Mouse (Mus musculus): ENCODE measurements around the gene Pacsin3. TPM values are rescaled to one million over a fixed set of nuclear protein-coding genes. Genes with fewer than 3 reads are reported as not detected.
A peak's percentile ranks its signal among the peaks of the same experiment; 100 is the strongest.

Pacsin3 gene
- polyA plus RNA-seq, 1 experiment, result 14.9 TPM

GRCm38 (mm10) chr2:91268706-91269105 is 13.0 kb downstream of the Pacsin3 start:
- Histone ChIP-seq H3K36me3 (ENCODE audit: control insufficient read depth, insufficient read depth, low read length) (peaks cover 58% of the 10 kb centered on the region), H3K4me1 (replicated peaks; ENCODE audit: control insufficient read depth, insufficient read depth, low read length) (peaks cover 14% of the 10 kb centered on the region), H3K27ac (ENCODE audit: control insufficient read depth, insufficient read depth, low read length) (no peak overlapping the region), H3K4me3 (ENCODE audit: control insufficient read depth, insufficient read depth, low read length) (no peak overlapping the region), H3K27me3 (ENCODE audit: control insufficient read depth, insufficient read depth, low read length) (no peaks in the 10 kb centered on the region)
- 94% methylated on average over 2 of the region's 2 CpGs for WGBS
- TF ChIP-seq POLR2A (IDR thresholded peaks at IDR 0.05; ENCODE audit: control insufficient read depth, extremely low read depth, insufficient read depth, low read length, poor library complexity) (no peak), CTCF (IDR thresholded peaks at IDR 0.05; ENCODE audit: borderline replicate concordance, control insufficient read depth, extremely low read depth, insufficient read depth, low read length, poor library complexity) (no peak)
- no peak for DNase-seq

- peaks cover 8% of the 10 kb centered on the region for H3K4me1 ChIP-seq (replicated peaks; ENCODE audit: control insufficient read depth, insufficient read depth, low read length)
- DNase-seq, result no peak
- TF ChIP-seq CTCF (IDR thresholded peaks at IDR 0.05; ENCODE audit: borderline replicate concordance, control insufficient read depth, extremely low read depth, insufficient read depth, low read length, poor library complexity) (no peak), POLR2A (IDR thresholded peaks at IDR 0.05; ENCODE audit: control insufficient read depth, extremely low read depth, insufficient read depth, low read length, poor library complexity) (no peak)
- 97% methylated on average over 8 of the region's 8 CpGs for WGBS
- no peak overlapping the region for H3K4me3 ChIP-seq (ENCODE audit: control insufficient read depth, insufficient read depth, low read length)
- H3K27me3 ChIP-seq (ENCODE audit: control insufficient read depth, insufficient read depth, low read length), result no peaks in the 10 kb centered on the region
- H3K27ac ChIP-seq (ENCODE audit: control insufficient read depth, insufficient read depth, low read length), result no peak overlapping the region
- peaks cover 69% of the 10 kb centered on the region for H3K36me3 ChIP-seq (ENCODE audit: control insufficient read depth, insufficient read depth, low read length)
Observed at GRCm38 (mm10) chr2:91269687-91270133, 14.0 kb downstream of the Pacsin3 start.

- peak; percentile 27 for DNase-seq
- Histone ChIP-seq H3K36me3 (ENCODE audit: control insufficient read depth, insufficient read depth, low read length) (peaks cover 23% of the 10 kb centered on the region), H3K4me3 (ENCODE audit: control insufficient read depth, insufficient read depth, low read length) (no peak overlapping the region), H3K27me3 (ENCODE audit: control insufficient read depth, insufficient read depth, low read length) (no peaks in the 10 kb centered on the region), H3K27ac (ENCODE audit: control insufficient read depth, insufficient read depth, low read length) (no peak overlapping the region), H3K4me1 (replicated peaks; ENCODE audit: control insufficient read depth, insufficient read depth, low read length) (no peaks in the 10 kb centered on the region)
- WGBS, result 79% methylated on average over 10 of the region's 10 CpGs
- TF ChIP-seq CTCF (IDR thresholded peaks at IDR 0.05; ENCODE audit: borderline replicate concordance, control insufficient read depth, extremely low read depth, insufficient read depth, low read length, poor library complexity) (no peak), POLR2A (IDR thresholded peaks at IDR 0.05; ENCODE audit: control insufficient read depth, extremely low read depth, insufficient read depth, low read length, poor library complexity) (no peak)
Observed at GRCm38 (mm10) chr2:91278749-91279371, 23.1 kb downstream of the Pacsin3 start.

GRCm38 (mm10) chr2:91279372-91279755 is 23.6 kb downstream of the Pacsin3 start:
- no peak overlapping the region for H3K27ac ChIP-seq (ENCODE audit: control insufficient read depth, insufficient read depth, low read length)
- WGBS, result 85% methylated on average over 2 of the region's 2 CpGs
- H3K36me3 ChIP-seq (ENCODE audit: control insufficient read depth, insufficient read depth, low read length), result peaks cover 18% of the 10 kb centered on the region
- no peaks in the 10 kb centered on the region for H3K4me1 ChIP-seq (replicated peaks; ENCODE audit: control insufficient read depth, insufficient read depth, low read length)
- no peak overlapping the region for H3K4me3 ChIP-seq (ENCODE audit: control insufficient read depth, insufficient read depth, low read length)
- TF ChIP-seq CTCF (IDR thresholded peaks at IDR 0.05; ENCODE audit: borderline replicate concordance, control insufficient read depth, extremely low read depth, insufficient read depth, low read length, poor library complexity) (no peak), POLR2A (IDR thresholded peaks at IDR 0.05; ENCODE audit: control insufficient read depth, extremely low read depth, insufficient read depth, low read length, poor library complexity) (no peak)
- DNase-seq, result no peak
- no peaks in the 10 kb centered on the region for H3K27me3 ChIP-seq (ENCODE audit: control insufficient read depth, insufficient read depth, low read length)

GRCm38 (mm10) chr2:91281366-91281765 is 25.6 kb downstream of the Pacsin3 start:
- DNase-seq, result no peak
- Histone ChIP-seq H3K4me1 (replicated peaks; ENCODE audit: control insufficient read depth, insufficient read depth, low read length) (no peaks in the 10 kb centered on the region), H3K27ac (ENCODE audit: control insufficient read depth, insufficient read depth, low read length) (no peak overlapping the region), H3K36me3 (ENCODE audit: control insufficient read depth, insufficient read depth, low read length) (no peaks in the 10 kb centered on the region; the same call in 1 of the 2 replicates), H3K27me3 (ENCODE audit: control insufficient read depth, insufficient read depth, low read length) (no peaks in the 10 kb centered on the region), H3K4me3 (ENCODE audit: control insufficient read depth, insufficient read depth, low read length) (no peak overlapping the region)
- WGBS, result 93% methylated on average over 5 of the region's 5 CpGs
- no peak for TF ChIP-seq CTCF (IDR thresholded peaks at IDR 0.05; ENCODE audit: borderline replicate concordance, control insufficient read depth, extremely low read depth, insufficient read depth, low read length, poor library complexity)
- no peak for TF ChIP-seq POLR2A (IDR thresholded peaks at IDR 0.05; ENCODE audit: control insufficient read depth, extremely low read depth, insufficient read depth, low read length, poor library complexity)

GRCm38 (mm10) chr2:91283972-91284371 is 28.2 kb downstream of the Pacsin3 start:
- TF ChIP-seq POLR2A (IDR thresholded peaks at IDR 0.05; ENCODE audit: control insufficient read depth, extremely low read depth, insufficient read depth, low read length, poor library complexity), result no peak
- TF ChIP-seq CTCF (IDR thresholded peaks at IDR 0.05; ENCODE audit: borderline replicate concordance, control insufficient read depth, extremely low read depth, insufficient read depth, low read length, poor library complexity), result no peak
- no peaks in the 10 kb centered on the region for H3K4me1 ChIP-seq (replicated peaks; ENCODE audit: control insufficient read depth, insufficient read depth, low read length)
- WGBS, result 72% methylated on average over 3 of the region's 3 CpGs
- H3K27me3 ChIP-seq (ENCODE audit: control insufficient read depth, insufficient read depth, low read length), result no peaks in the 10 kb centered on the region
- no peak for DNase-seq
- H3K27ac ChIP-seq (ENCODE audit: control insufficient read depth, insufficient read depth, low read length), result no peak overlapping the region
- H3K36me3 ChIP-seq (ENCODE audit: control insufficient read depth, insufficient read depth, low read length), result no peaks in the 10 kb centered on the region
- no peak overlapping the region for H3K4me3 ChIP-seq (ENCODE audit: control insufficient read depth, insufficient read depth, low read length)
